Mouse (Mus musculus) MEL (cell line): ENCODE results near the gene Lhb. TPM values are rescaled to one million over a fixed set of nuclear protein-coding genes. Genes with fewer than 3 reads are reported as not detected.

Experiments
- DNase-seq: peaks from one replicate; pipeline ENCODE4 v3.0.0; 2011; ENCODE audit warnings: low read depth, low spot score
- H3K27ac ChIP-seq: 2 replicates; pipeline ENCODE4 v1.5.1; 2012; ENCODE audit warnings: low read depth, mild to moderate bottlenecking, control low read depth, low read length, moderate library complexity; ENCODE audit not compliant: control insufficient read depth
- H3K27me3 ChIP-seq, 2 experiments: fragments of 150-350 bp in 1 of 2; sonication (generic) in 1 of 2; 2 replicates each; pipeline ENCODE4 v1.6.1; 2012; ENCODE audit warnings: low read length in 2 of 2, mild to moderate bottlenecking in 2 of 2, improper control_type of control experiment in 1 of 2, moderate library complexity in 1 of 2; ENCODE audit not compliant: insufficient read depth in 2 of 2, control insufficient read depth in 1 of 2
- H3K36me3 ChIP-seq, 2 experiments: 2 replicates each; pipeline ENCODE4 v1.6.1; 2012 to 2014; ENCODE audit warnings: low read length in 2 of 2, improper control_type of control experiment in 1 of 2, inconsistent platforms in 1 of 2, mild to moderate bottlenecking in 1 of 2; ENCODE audit not compliant: insufficient read depth in 2 of 2, control insufficient read depth in 1 of 2
- H3K4me1 ChIP-seq, 2 experiments: fragments of 150-350 bp in 1 of 2; sonication (generic) in 1 of 2; 2 replicates each; pipeline ENCODE4 v1.6.1; 2012; ENCODE audit warnings: low read length in 2 of 2, improper control_type of control experiment in 1 of 2, mild to moderate bottlenecking in 1 of 2; ENCODE audit not compliant: insufficient read depth in 2 of 2, control insufficient read depth in 1 of 2
- H3K4me3 ChIP-seq, 2 experiments: fragments of 150-350 bp in 1 of 2; sonication (generic) in 1 of 2; 2 replicates each; pipeline ENCODE4 v1.5.1; 2012; ENCODE audit warnings: low read depth in 2 of 2, low read length in 2 of 2, mild to moderate bottlenecking in 2 of 2, moderate library complexity in 2 of 2, control low read depth in 1 of 2, improper control_type of control experiment in 1 of 2; ENCODE audit not compliant: control insufficient read depth in 1 of 2, insufficient read depth in 1 of 2
- H3K79me2 ChIP-seq: 2 replicates; pipeline ENCODE4 v1.6.1; 2012; ENCODE audit warnings: mild to moderate bottlenecking, low read length, moderate library complexity; ENCODE audit not compliant: control insufficient read depth, poor library complexity, insufficient read depth
- H3K9ac ChIP-seq: 2 replicates; pipeline ENCODE4 v1.6.1; 2012; ENCODE audit warnings: low read depth, mild to moderate bottlenecking, control low read depth, low read length, moderate library complexity; ENCODE audit not compliant: control insufficient read depth, poor library complexity, severe bottlenecking
- H3K9me3 ChIP-seq: fragments of 150-350 bp; sonication (generic); replicated peaks from 2 replicates; pipeline ENCODE4 v1.6.1; 2012; ENCODE audit warnings: mild to moderate bottlenecking, low read length, improper control_type of control experiment, moderate library complexity; ENCODE audit not compliant: insufficient read depth
- BHLHE40 ChIP-seq: IDR thresholded peaks from 2 replicates; pipeline ENCODE4 v1.6.1; 2012; ENCODE audit warnings: low read depth, mild to moderate bottlenecking, inconsistent platforms, low read length, improper control_type of control experiment, borderline replicate concordance
- CHD1 ChIP-seq: IDR thresholded peaks from 2 replicates; pipeline ENCODE4 v1.6.1; 2012; ENCODE audit warnings: low read depth, mild to moderate bottlenecking, inconsistent platforms, low read length, improper control_type of control experiment
- CHD2 ChIP-seq: IDR thresholded peaks from 2 replicates; pipeline ENCODE4 v1.6.1; 2011; ENCODE audit warnings: low read length, improper control_type of control experiment
- CTCF ChIP-seq, 3 experiments: IDR thresholded peaks in 2 of 3; conservative IDR thresholded peaks in 1 of 3; 2 replicates each; pipeline ENCODE4 v1.5.1; 2011 to 2012; ENCODE audit warnings: low read length in 3 of 3, low read depth in 2 of 3, mild to moderate bottlenecking in 2 of 3, improper control_type of control experiment in 1 of 3, inconsistent platforms in 1 of 3, mixed read lengths in 1 of 3, moderate library complexity in 1 of 3; ENCODE audit not compliant: control insufficient read depth in 1 of 3, insufficient read depth in 1 of 3, poor library complexity in 1 of 3, severe bottlenecking in 1 of 3
- E2F4 ChIP-seq: IDR thresholded peaks from 2 replicates; pipeline ENCODE4 v1.6.1; 2011; ENCODE audit warnings: low read depth, low read length, improper control_type of control experiment, borderline replicate concordance
- ELF1 ChIP-seq: IDR thresholded peaks from 2 replicates; pipeline ENCODE4 v1.6.1; 2014; ENCODE audit warnings: low read depth, mild to moderate bottlenecking, inconsistent platforms, low read length, improper control_type of control experiment, moderate library complexity
- EP300 ChIP-seq, 2 experiments: IDR thresholded peaks; 2 replicates each; pipeline ENCODE4 v1.6.1; 2011; ENCODE audit warnings: improper control_type of control experiment in 2 of 2, low read length in 2 of 2, low read depth in 1 of 2, mild to moderate bottlenecking in 1 of 2
- ETS1 ChIP-seq: IDR thresholded peaks from 2 replicates; pipeline ENCODE4 v1.6.1; 2012; ENCODE audit warnings: low read depth, mild to moderate bottlenecking, inconsistent platforms, low read length, improper control_type of control experiment, moderate library complexity
- GABPA ChIP-seq: IDR thresholded peaks from 2 replicates; pipeline ENCODE4 v1.6.1; 2012; ENCODE audit warnings: low read depth, mild to moderate bottlenecking, inconsistent platforms, low read length, improper control_type of control experiment, moderate library complexity
- HCFC1 ChIP-seq: IDR thresholded peaks from 2 replicates; pipeline ENCODE4 v1.6.1; 2012; ENCODE audit warnings: low read depth, mild to moderate bottlenecking, inconsistent platforms, low read length, improper control_type of control experiment, moderate library complexity
- MAFK ChIP-seq: IDR thresholded peaks from 2 replicates; pipeline ENCODE4 v1.6.1; 2011; ENCODE audit warnings: low read depth, mild to moderate bottlenecking, low read length, improper control_type of control experiment, borderline replicate concordance
- MAX ChIP-seq: IDR thresholded peaks from 2 replicates; pipeline ENCODE4 v1.6.1; 2011; ENCODE audit warnings: low read length, improper control_type of control experiment
- MXI1 ChIP-seq: IDR thresholded peaks from 2 replicates; pipeline ENCODE4 v1.6.1; 2011; ENCODE audit warnings: mild to moderate bottlenecking, low read depth, low read length, improper control_type of control experiment
- MYB ChIP-seq: IDR thresholded peaks from 2 replicates; pipeline ENCODE4 v1.6.1; 2011; ENCODE audit warnings: mild to moderate bottlenecking, low read depth, low read length, improper control_type of control experiment
- NRF1 ChIP-seq: IDR thresholded peaks from 2 replicates; pipeline ENCODE4 v1.6.1; 2014; ENCODE audit warnings: low read depth, mild to moderate bottlenecking, inconsistent platforms, low read length, improper control_type of control experiment, moderate library complexity; ENCODE audit not compliant: poor library complexity, insufficient read depth, severe bottlenecking
- POLR2A ChIP-seq, 2 experiments: IDR thresholded peaks; 2 replicates each; pipeline ENCODE4 v1.6.1; 2011 to 2012; ENCODE audit warnings: low read length in 2 of 2, mild to moderate bottlenecking in 2 of 2, control low read depth in 1 of 2, improper control_type of control experiment in 1 of 2, low read depth in 1 of 2, moderate library complexity in 1 of 2; ENCODE audit not compliant: control insufficient read depth in 1 of 2, insufficient read depth in 1 of 2, poor library complexity in 1 of 2
- POLR2AphosphoS2 ChIP-seq: IDR thresholded peaks from 2 replicates; pipeline ENCODE4 v1.6.1; 2011; ENCODE audit warnings: low read length, improper control_type of control experiment
- POLR2AphosphoS5 ChIP-seq: IDR thresholded peaks from 2 replicates; pipeline ENCODE4 v1.6.1; 2012; ENCODE audit warnings: low read depth, borderline replicate concordance, mild to moderate bottlenecking, inconsistent platforms, low read length, moderate library complexity, mixed read lengths
- RAD21 ChIP-seq: IDR thresholded peaks from 2 replicates; pipeline ENCODE4 v1.6.1; 2011; ENCODE audit warnings: mild to moderate bottlenecking, low read depth, low read length, improper control_type of control experiment
- RCOR1 ChIP-seq: IDR thresholded peaks from 2 replicates; pipeline ENCODE4 v1.6.1; 2012; ENCODE audit warnings: low read depth, mild to moderate bottlenecking, inconsistent platforms, low read length, improper control_type of control experiment
- SIN3A ChIP-seq: IDR thresholded peaks from 2 replicates; pipeline ENCODE4 v1.6.1; 2012; ENCODE audit warnings: low read length, improper control_type of control experiment, inconsistent platforms
- TAL1 ChIP-seq: IDR thresholded peaks from 2 replicates; pipeline ENCODE4 v1.6.1; 2012; ENCODE audit warnings: mild to moderate bottlenecking, inconsistent platforms, low read length, moderate library complexity, mixed read lengths
- TBP ChIP-seq: IDR thresholded peaks from 2 replicates; pipeline ENCODE4 v1.8.0; 2011; ENCODE audit warnings: low read depth, low read length, improper control_type of control experiment
- TCF12 ChIP-seq: IDR thresholded peaks from 2 replicates; pipeline ENCODE4 v1.6.1; 2014; ENCODE audit warnings: low read depth, mild to moderate bottlenecking, inconsistent platforms, low read length, improper control_type of control experiment, moderate library complexity
- UBTF ChIP-seq: IDR thresholded peaks from 2 replicates; pipeline ENCODE4 v1.6.1; 2012; ENCODE audit warnings: low read depth, mild to moderate bottlenecking, inconsistent platforms, low read length, improper control_type of control experiment, moderate library complexity, borderline replicate concordance; ENCODE audit not compliant: insufficient read depth
- USF1 ChIP-seq: IDR thresholded peaks from 2 replicates; pipeline ENCODE4 v1.6.1; 2014; ENCODE audit warnings: low read depth, mild to moderate bottlenecking, inconsistent platforms, low read length, improper control_type of control experiment, moderate library complexity
- ZKSCAN1 ChIP-seq: IDR thresholded peaks from 2 replicates; pipeline ENCODE4 v1.6.1; 2012; ENCODE audit warnings: low read depth, mild to moderate bottlenecking, inconsistent platforms, low read length, improper control_type of control experiment, moderate library complexity
- ZMIZ1 ChIP-seq: IDR thresholded peaks from 2 replicates; pipeline ENCODE4 v1.6.1; 2012; ENCODE audit warnings: low read depth, mild to moderate bottlenecking, inconsistent platforms, low read length, improper control_type of control experiment, moderate library complexity
- polyA plus RNA-seq, 2 experiments: library from polyadenylated mRNA; stranded (reverse) in 1 of 2; unstranded in 1 of 2; fragments of >175 nt in 1 of 2; fragments of >200 nt in 1 of 2; gene quantifications; 2 replicates each; pipeline versions ENCODE4 v1.2.1 to v1.2.4; 2012; ENCODE audit warnings: low replicate concordance in 2 of 2, low read depth in 1 of 2; ENCODE audit not compliant: insufficient read length in 2 of 2, insufficient read depth in 1 of 2, missing spikeins in 1 of 2
- total RNA-seq: library from RNA; depleted of rRNA; stranded (reverse); fragments of 300-350 nt; gene quantifications from 2 replicates; pipeline ENCODE4 v1.2.3, GENCODE M21; 2012

The Lhb gene
- total and polyA plus RNA-seq, 3 experiments: 0.19 to 0.28 TPM; not detected in 1

GRCm38 (mm10) chr7:45401521-45402085, 19.0 kb upstream of the Lhb start:
- H3K79me2 ChIP-seq: no peaks in the 10 kb centered on the region
- H3K9me3 ChIP-seq: no peaks in the 10 kb centered on the region
- H3K27me3 ChIP-seq: no peaks in the 10 kb centered on the region; a peak in 1 of 4 replicates
- peaks cover 6 to 9% of the 10 kb centered on the region in 2 experiments; a peak in 3 of 4 replicates for H3K4me1 ChIP-seq
- H3K36me3 ChIP-seq: peaks cover 0 to 6% of the 10 kb centered on the region in 2 experiments; a peak in 2 of 4 replicates
- no peak overlapping the region for H3K27ac ChIP-seq
- H3K9ac ChIP-seq: no peak overlapping the region
- TF ChIP-seq RCOR1: no peak
- no peak for TF ChIP-seq UBTF
- no peak for TF ChIP-seq RAD21
- no peak for TF ChIP-seq MAX
- TF ChIP-seq CHD1: no peak
- TF ChIP-seq CTCF (IDR thresholded peaks at IDR 0.05 in 2 of 3, conservative IDR thresholded peaks at IDR 0.05 in 1 of 3; ENCODE audit: control insufficient read depth in 1 of 3, insufficient read depth in 1 of 3, low read depth in 2 of 3, low read length in 3 of 3, poor library complexity in 1 of 3, severe bottlenecking in 1 of 3): no peak
- TF ChIP-seq SIN3A: no peak
- no peak for DNase-seq
- H3K4me3 ChIP-seq: no peak overlapping the region

- Histone ChIP-seq H3K79me2 (no peaks in the 10 kb centered on the region), H3K27me3 (no peaks in the 10 kb centered on the region; a peak in 1 of 4 replicates), H3K27ac (no peak overlapping the region), H3K9ac (no peak overlapping the region), H3K4me1 (peaks cover 0 to 3% of the 10 kb centered on the region in 2 experiments; a peak in 1 of 4 replicates), H3K9me3 (no peaks in the 10 kb centered on the region), H3K36me3 (no peaks in the 10 kb centered on the region), H3K4me3 (no peak overlapping the region)
- peak; percentile 86 for DNase-seq
- TF ChIP-seq CHD2 (no peak), CHD1 (no peak), E2F4 (no peak), NRF1 (no peak), TCF12 (no peak), CTCF (IDR thresholded peaks at IDR 0.05 in 2 of 3, conservative IDR thresholded peaks at IDR 0.05 in 1 of 3; ENCODE audit: control insufficient read depth in 1 of 3, insufficient read depth in 1 of 3, low read depth in 2 of 3, low read length in 3 of 3, poor library complexity in 1 of 3, severe bottlenecking in 1 of 3) (peak; percentile 72 to 88 (median 76)), ZKSCAN1 (no peak), TAL1 (no peak), UBTF (no peak), MAFK (no peak), ELF1 (no peak), EP300 (IDR thresholded peaks at IDR 0.05; ENCODE audit: low read depth in 1 of 2, low read length in 2 of 2) (0 out of 4 replicates have a peak, but pooled peaks of 1 of the 2 experiments have one; percentile 4), RCOR1 (peak; percentile 84), GABPA (no peak), TBP (no peak), MXI1 (peak; percentile 92), HCFC1 (0 out of 2 replicates have a peak, but pooled peaks have one; percentile 35), SIN3A (peak; percentile 76; the same call in 1 of the 2 replicates), BHLHE40 (no peak), POLR2AphosphoS5 (no peak), USF1 (peak; percentile 87), MYB (no peak), POLR2AphosphoS2 (no peak), POLR2A (IDR thresholded peaks at IDR 0.05; ENCODE audit: control insufficient read depth in 1 of 2, insufficient read depth in 1 of 2, low read depth in 1 of 2, low read length in 2 of 2, poor library complexity in 1 of 2) (no peak), ETS1 (no peak), ZMIZ1 (no peak)
These were observed 16.9 kb upstream of the Lhb start for GRCm38 (mm10) chr7:45403532-45404261.
